In the genomic region with DNA sequence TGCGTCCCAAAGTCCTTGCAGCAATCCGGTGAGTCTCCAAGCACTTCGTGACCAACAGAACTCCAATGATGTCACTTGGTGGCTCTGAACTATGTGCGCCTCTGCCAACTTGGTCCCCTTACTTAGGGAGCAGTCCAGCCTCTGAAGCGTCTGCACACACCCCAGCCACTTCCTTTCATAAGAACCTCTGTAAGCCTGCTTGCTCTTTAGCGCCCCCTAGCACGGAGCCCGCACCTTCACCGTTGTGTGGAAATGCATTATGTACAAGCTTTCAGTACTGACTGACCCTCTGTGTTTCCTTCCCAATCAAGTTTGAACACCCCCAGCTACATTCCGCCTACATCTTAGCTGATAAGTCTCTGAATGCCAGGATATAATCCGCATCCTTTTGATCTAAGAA, we compare ENCODE assay signal across 9 mouse cellular contexts.
A peak's percentile ranks its signal among the peaks of the same experiment; 100 is the strongest.
DNase-seq lines count a peak whose midpoint lies in the region; ATAC-seq and TF ChIP-seq lines count a peak whose summit lies in the region.
"Had no signal": no experiment of that assay in that cellular context is flagged by ENCODE, and none has a peak within 500 bp of the region (broad histone marks: within the 10 kb centered on the region; RNA-seq: fewer than 3 reads in every experiment).

No protein-coding gene starts in this region.

- no peak overlapping the region for H3K4me3 ChIP-seq in heart, postnatal 0 days (ENCODE audit: low read depth, low read length)
- no peak overlapping the region for H3K4me3 ChIP-seq in heart, embryonic 10.5 days
- no peak overlapping the region for H3K4me3 ChIP-seq in cortical plate, adult 2 months (ENCODE audit: insufficient read depth, low read length)
- H3K4me3 ChIP-seq in lung, adult 2 months (replicated peaks; ENCODE audit: extremely low read depth, low read depth, low read length) = no peak overlapping the region
- H3K4me3 ChIP-seq: embryonic facial prominence, embryonic 12.5 days had no signal

- H3K4me2 ChIP-seq in heart, postnatal 0 days (ENCODE audit: low read depth, low read length) = no peak overlapping the region
- H3K4me2 ChIP-seq: embryonic facial prominence, embryonic 12.5 days had no signal

- TF ChIP-seq POLR2A in cortical plate, adult 2 months (IDR thresholded peaks at IDR 0.05; ENCODE audit: extremely low read depth, insufficient read depth, low read length) = no peak
- no peak for TF ChIP-seq POLR2A in lung, adult 2 months (IDR thresholded peaks at IDR 0.05; ENCODE audit: borderline replicate concordance, extremely low read depth, low read depth, low read length)

- no peak for DNase-seq in heart, postnatal 0 days (ENCODE audit: low spot score)
- DNase-seq in heart, embryonic 10.5 days (ENCODE audit: low spot score) = no peak
- peak; percentile 78 for DNase-seq in ES-CJ7 (ENCODE audit: low read depth, low spot score)
- DNase-seq in lung, adult 2 months = no peak
- peak; percentile 17 to 61 for DNase-seq in thymus, postnatal 10 days (ENCODE audit: low spot score in 2 of 2)
- no peak for DNase-seq in left cerebral cortex, adult 8-10 months (ENCODE audit: low spot score in 2 of 2)
- no peak for DNase-seq in right cerebral cortex, adult 18-20 months

- no peak for ATAC-seq in heart, postnatal 0 days (ENCODE audit: insufficient read depth, low read depth)

- no peak for TF ChIP-seq EP300 in heart, postnatal 0 days (IDR thresholded peaks at IDR 0.05; ENCODE audit: low read depth)

- no peaks in the 10 kb centered on the region for H3K27me3 ChIP-seq in heart, postnatal 0 days (ENCODE audit: control insufficient read depth, insufficient read depth, low read length)
- H3K27me3 ChIP-seq in heart, embryonic 10.5 days (ENCODE audit: insufficient read depth, poor library complexity, severe bottlenecking) = no peaks in the 10 kb centered on the region
- H3K27me3 ChIP-seq: embryonic facial prominence, embryonic 12.5 days had no signal

- 67% methylated on average over 11 of the region's 11 CpGs for WGBS in heart, postnatal 0 days
- 60% methylated on average over 11 of the region's 11 CpGs for WGBS in heart, embryonic 10.5 days
- WGBS in lung, adult 2 months = 69% methylated on average over 11 of the region's 11 CpGs

- peaks cover 48% of the 10 kb centered on the region for H3K36me3 ChIP-seq in heart, postnatal 0 days (replicated peaks; ENCODE audit: control insufficient read depth, insufficient read depth, low read length)
- H3K36me3 ChIP-seq in heart, embryonic 10.5 days = peaks cover 35% of the 10 kb centered on the region

- H3K9me3 ChIP-seq in heart, postnatal 0 days (replicated peaks; ENCODE audit: control insufficient read depth, low read length) = no peaks in the 10 kb centered on the region
- H3K9me3 ChIP-seq in heart, embryonic 10.5 days = no peaks in the 10 kb centered on the region
- H3K9me3 ChIP-seq: embryonic facial prominence, embryonic 12.5 days had no signal

- TF ChIP-seq CTCF in heart, postnatal 0 days (IDR thresholded peaks at IDR 0.05; ENCODE audit: low read depth) = peak; percentile 46
- TF ChIP-seq CTCF in cortical plate, adult 2 months (IDR thresholded peaks at IDR 0.05; ENCODE audit: extremely low read depth, insufficient read depth, low read length) = peak; percentile 38
- TF ChIP-seq CTCF in lung, adult 2 months (IDR thresholded peaks at IDR 0.05; ENCODE audit: insufficient read depth, low read length) = peak; percentile 61

- no peak overlapping the region for H3K27ac ChIP-seq in heart, postnatal 0 days (ENCODE audit: low read depth)
- H3K27ac ChIP-seq in heart, embryonic 10.5 days = no peak overlapping the region
- no peak overlapping the region for H3K27ac ChIP-seq in cortical plate, adult 2 months (ENCODE audit: insufficient read depth, low read length)
- H3K27ac ChIP-seq: embryonic facial prominence, embryonic 12.5 days had no signal

- H3K4me1 ChIP-seq in heart, postnatal 0 days (ENCODE audit: control insufficient read depth, insufficient read depth) = no peaks in the 10 kb centered on the region
- peaks cover 22% of the 10 kb centered on the region for H3K4me1 ChIP-seq in heart, embryonic 10.5 days
- H3K4me1 ChIP-seq in cortical plate, adult 2 months (ENCODE audit: control insufficient read depth, insufficient read depth, low read length) = peaks cover 5% of the 10 kb centered on the region; the same call in 1 of the 2 replicates
- no peaks in the 10 kb centered on the region for H3K4me1 ChIP-seq in lung, adult 2 months (ENCODE audit: control insufficient read depth, insufficient read depth, low read length)

- H3K9ac ChIP-seq in heart, postnatal 0 days (replicated peaks; ENCODE audit: low read depth, low read length) = no peak overlapping the region
- H3K9ac ChIP-seq: embryonic facial prominence, embryonic 12.5 days had no signal

Comparison
In these comparisons a context has a peak if more than half of its experiments do, and no peak if none do; other contexts are left out.
1. DNase-seq: peak in ES-CJ7 (single experiment) and thymus, postnatal 10 days (2 of 2); none in heart, postnatal 0 days (single experiment), heart, embryonic 10.5 days (single experiment), lung, adult 2 months (single experiment), left cerebral cortex, adult 8-10 months (0 of 2) and right cerebral cortex, adult 18-20 months (single experiment).
2. Peak in every context shown above with its lines, with median percentiles within 50 percentile points of each other: CTCF ChIP-seq.